Mouse (Mus musculus) bone marrow macrophage, adult 2 months (primary cell): Measurements from ENCODE around the gene Gusb. TPM values are rescaled to one million over a fixed set of nuclear protein-coding genes. Genes with fewer than 3 reads are reported as not detected.
"Not testable (repeated sequence)": the region's sequence is repeated elsewhere in the genome, so short reads cannot be mapped to it uniquely, and the experiment has no call there.

ENCODE experiments used
- H3K27ac ChIP-seq: 2 replicates; pipeline ENCODE4 v1.5.1; 2012; ENCODE audit warnings: low read depth, low read length; ENCODE audit not compliant: insufficient read depth
- H3K4me1 ChIP-seq: 2 replicates; pipeline ENCODE4 v1.6.1; 2012; ENCODE audit warnings: low read length; ENCODE audit not compliant: control insufficient read depth, insufficient read depth
- H3K4me3 ChIP-seq: 2 replicates; pipeline ENCODE4 v1.5.1; 2012; ENCODE audit warnings: mild to moderate bottlenecking, low read length, moderate library complexity; ENCODE audit not compliant: insufficient read depth
- CTCF ChIP-seq: IDR thresholded peaks from 2 replicates; pipeline ENCODE4 v1.5.1; 2012; ENCODE audit warnings: low read depth, mild to moderate bottlenecking, low read length, moderate library complexity
- POLR2A ChIP-seq: IDR thresholded peaks from 2 replicates; pipeline ENCODE4 v1.6.1; 2012; ENCODE audit warnings: mild to moderate bottlenecking, low read depth, low read length, borderline replicate concordance
- polyA plus RNA-seq: library from polyadenylated mRNA; stranded (reverse); fragments of >200 nt; gene quantifications from 2 replicates; pipeline ENCODE4 v1.2.4, GENCODE M21; 2012; ENCODE audit not compliant: missing spikeins, insufficient read depth, insufficient read length

Gene Gusb
- polyA plus RNA-seq, 1 experiment = 349 TPM

GRCm38 (mm10) chr5:130043741-130044140 lies 40.9 kb upstream of the Gusb start:
- Histone ChIP-seq H3K4me3 (no peak overlapping the region), H3K4me1 (peaks cover 5% of the 10 kb centered on the region), H3K27ac (no peak overlapping the region)
- TF ChIP-seq CTCF (no peak), POLR2A (no peak)

- TF ChIP-seq CTCF (no peak), POLR2A (no peak)
- H3K27ac ChIP-seq = no peak overlapping the region
- H3K4me3 ChIP-seq = no peak overlapping the region
- H3K4me1 ChIP-seq = peaks cover 5% of the 10 kb centered on the region
Observed at GRCm38 (mm10) chr5:130041262-130041661, 38.4 kb upstream of the Gusb start.

GRCm38 (mm10) chr5:130040797-130041196 lies 37.9 kb upstream of the Gusb start:
- Histone ChIP-seq H3K4me3 (no peak overlapping the region), H3K27ac (no peak overlapping the region), H3K4me1 (peaks cover 5% of the 10 kb centered on the region)
- no peak for TF ChIP-seq POLR2A

- TF ChIP-seq POLR2A (no peak), CTCF (peak; percentile 79)
- H3K4me1 ChIP-seq = peaks cover 11% of the 10 kb centered on the region
Observed at GRCm38 (mm10) chr5:130037752-130038455, 35.1 kb upstream of the Gusb start.

GRCm38 (mm10) chr5:130036300-130036699 lies 33.5 kb upstream of the Gusb start:
- not testable (repeated sequence) for H3K4me3 ChIP-seq, H3K27ac ChIP-seq
- peaks cover 20% of the 10 kb centered on the region for H3K4me1 ChIP-seq

More at GRCm38 (mm10) chr5:130037752-130038455, 35.1 kb upstream of the Gusb start:
- Histone ChIP-seq H3K4me3 (no peak overlapping the region), H3K27ac (no peak overlapping the region)

- H3K4me1 ChIP-seq = peaks cover 24% of the 10 kb centered on the region
- no peak overlapping the region for H3K27ac ChIP-seq
- no peak for TF ChIP-seq POLR2A
- no peak for TF ChIP-seq CTCF
- no peak overlapping the region for H3K4me3 ChIP-seq
Observed at GRCm38 (mm10) chr5:130033869-130034268, 31.0 kb upstream of the Gusb start.

- Histone ChIP-seq H3K4me3 (no peak overlapping the region), H3K27ac (no peak overlapping the region), H3K4me1 (peaks cover 25% of the 10 kb centered on the region)
- TF ChIP-seq POLR2A = no peak
Observed at GRCm38 (mm10) chr5:130031410-130032390, 28.9 kb upstream of the Gusb start.

- peaks cover 25% of the 10 kb centered on the region for H3K4me1 ChIP-seq
- peak within 1 kb of the TSS; percentile 86 for H3K27ac ChIP-seq
- H3K4me3 ChIP-seq = peak within 1 kb of the TSS; percentile 81
- TF ChIP-seq CTCF (no peak), POLR2A (no peak)
Observed at GRCm38 (mm10) chr5:130029142-130029897, 26.5 kb upstream of the Gusb start, which contains the start of the genes Asl and Crcp. Gene Asl (minus strand): TSS chr5:130029247. Gene Crcp (plus strand): TSS chr5:130029290.

GRCm38 (mm10) chr5:130027696-130028095 lies 24.8 kb upstream of the Gusb start:
- Histone ChIP-seq H3K4me1 (peaks cover 18% of the 10 kb centered on the region), H3K4me3 (no peak overlapping the region), H3K27ac (no peak overlapping the region)
- TF ChIP-seq CTCF (no peak), POLR2A (no peak)

GRCm38 (mm10) chr5:130027134-130027533 lies 24.3 kb upstream of the Gusb start:
- H3K27ac ChIP-seq = no peak overlapping the region
- H3K4me3 ChIP-seq = no peak overlapping the region
- no peak for TF ChIP-seq CTCF
- no peak for TF ChIP-seq POLR2A
- H3K4me1 ChIP-seq = peaks cover 14% of the 10 kb centered on the region
